Mouse (Mus musculus): ENCODE measurements around the gene Cdk2. TPM values are rescaled to one million over a fixed set of nuclear protein-coding genes. Genes with fewer than 3 reads are reported as not detected.

Cdk2 gene
- total RNA-seq (2023), result 71.8 and 90.9 TPM in 2 replicates

DNA sequence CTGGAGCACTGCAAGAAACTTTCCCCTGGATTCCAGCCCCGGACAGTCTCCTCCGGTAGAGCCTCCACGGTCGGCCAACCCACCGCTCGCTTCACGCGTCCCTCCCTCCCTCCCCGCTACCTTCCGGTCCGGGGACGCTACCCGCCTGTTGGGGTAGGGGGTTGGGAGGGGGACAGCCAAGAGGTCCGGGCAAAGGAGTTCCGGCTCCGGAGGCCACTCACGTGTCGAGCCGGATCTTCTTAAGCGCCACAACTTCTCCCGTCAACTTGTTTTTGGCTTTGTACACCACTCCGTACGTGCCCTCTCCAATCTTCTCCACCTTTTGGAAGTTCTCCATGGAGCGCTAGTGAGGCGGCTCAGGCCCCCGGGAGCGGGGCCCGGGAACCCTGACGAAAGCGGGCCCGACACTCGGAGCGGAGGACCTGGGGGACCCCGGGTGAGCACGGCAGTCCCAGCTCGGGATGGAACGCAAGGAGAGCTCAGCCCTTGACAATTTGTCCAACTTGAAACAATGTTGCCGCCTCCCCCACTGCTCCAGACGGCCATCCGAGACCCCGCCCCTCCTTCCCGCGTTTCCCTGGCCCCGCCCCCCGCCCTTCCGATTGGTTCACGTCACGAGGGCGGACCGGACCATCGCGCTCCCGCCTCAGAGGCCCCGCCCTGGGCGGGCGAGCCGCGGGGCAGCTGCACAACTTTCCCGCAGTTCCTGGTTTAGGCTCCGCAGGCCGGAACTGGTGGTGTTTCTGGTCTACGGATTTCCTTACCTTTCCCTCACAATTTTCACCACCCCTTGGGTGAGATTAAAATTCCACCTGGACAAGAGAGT, at the start of gene Cdk2:
Gene Cdk2, minus strand, starts transcription at position 541 of the 826 bp plus-strand sequence.

DNA sequence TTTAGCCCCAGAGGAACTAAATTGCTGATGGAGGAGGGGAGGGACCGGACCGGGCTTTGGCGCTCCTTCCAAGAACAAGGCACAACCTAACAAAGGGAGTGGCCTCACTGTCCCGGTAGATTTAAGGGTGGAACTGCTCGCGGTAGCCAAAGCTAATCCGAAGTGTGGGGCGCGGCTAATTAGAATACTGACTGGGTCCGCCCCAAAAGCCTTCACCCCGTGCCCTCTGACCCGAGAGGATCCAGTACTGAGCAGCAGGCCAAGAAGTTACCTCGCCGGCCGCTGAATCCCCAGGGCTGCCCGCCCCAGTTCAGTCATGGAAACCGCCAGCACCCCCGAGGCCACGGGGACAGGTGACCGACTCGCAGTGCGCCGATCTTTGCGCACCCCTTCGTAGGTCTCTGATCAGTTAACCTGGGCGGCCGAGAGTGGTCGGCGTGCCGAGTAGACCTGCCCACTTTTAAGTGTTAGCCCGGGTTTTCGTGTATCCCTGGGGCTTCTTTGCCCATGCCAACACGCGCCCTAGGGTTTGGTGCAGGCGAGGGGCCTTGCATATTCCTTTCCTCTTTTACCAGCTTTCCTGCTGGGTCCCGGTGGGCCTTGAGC, 42.9 kb upstream of the Cdk2 start, which contains the start of gene Pym1:
Gene Pym1, plus strand, starts transcription at position 244 of the 606 bp plus-strand sequence.

DNA sequence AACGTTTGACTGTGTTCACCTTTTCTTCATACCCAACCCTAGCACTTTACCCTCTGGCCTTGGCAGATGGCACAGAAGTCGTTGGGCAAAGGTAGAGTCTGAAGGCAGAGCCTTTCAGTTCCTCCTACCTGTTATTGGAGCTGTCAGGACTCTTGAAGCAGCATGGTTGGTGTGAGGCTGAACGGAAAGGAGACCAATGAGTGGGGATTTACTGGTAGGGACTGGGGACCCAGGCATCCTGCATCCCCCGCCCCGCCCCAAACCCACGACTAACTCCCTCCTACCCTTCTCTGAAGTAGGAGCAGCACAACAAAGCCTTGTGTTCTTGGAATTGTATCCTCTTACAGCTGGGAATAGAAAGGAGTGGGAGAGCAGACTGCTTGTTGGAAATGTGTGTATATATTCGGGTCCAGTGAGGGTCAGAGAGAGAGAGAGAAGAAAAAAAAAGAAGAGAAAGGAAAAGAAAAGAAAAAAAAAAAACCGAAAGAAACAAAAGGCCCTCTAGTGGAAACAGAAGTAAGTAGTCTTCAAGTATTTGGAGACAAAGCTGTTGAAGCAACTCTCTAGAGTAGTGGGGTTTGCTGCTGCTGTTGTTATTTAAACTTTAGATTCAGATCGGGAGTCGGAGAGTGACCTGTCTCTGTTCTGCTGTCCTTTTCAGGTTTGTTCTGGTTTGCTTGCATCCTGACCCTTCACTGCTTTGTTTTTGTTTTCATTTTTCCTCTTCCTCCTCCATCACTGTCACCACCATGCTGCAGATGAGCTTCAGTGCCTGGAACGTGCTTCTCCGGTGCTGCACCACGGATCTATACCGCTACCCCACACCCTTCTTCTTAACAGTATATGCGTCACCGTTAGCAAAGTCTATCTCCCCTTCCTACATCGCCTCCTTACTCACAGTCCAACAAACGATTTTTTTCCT, 40.1 kb upstream of the Cdk2 start, which contains the start of gene Dgka:
Gene Dgka, minus strand, starts transcription at position 176 of the 922 bp plus-strand sequence.

DNA sequence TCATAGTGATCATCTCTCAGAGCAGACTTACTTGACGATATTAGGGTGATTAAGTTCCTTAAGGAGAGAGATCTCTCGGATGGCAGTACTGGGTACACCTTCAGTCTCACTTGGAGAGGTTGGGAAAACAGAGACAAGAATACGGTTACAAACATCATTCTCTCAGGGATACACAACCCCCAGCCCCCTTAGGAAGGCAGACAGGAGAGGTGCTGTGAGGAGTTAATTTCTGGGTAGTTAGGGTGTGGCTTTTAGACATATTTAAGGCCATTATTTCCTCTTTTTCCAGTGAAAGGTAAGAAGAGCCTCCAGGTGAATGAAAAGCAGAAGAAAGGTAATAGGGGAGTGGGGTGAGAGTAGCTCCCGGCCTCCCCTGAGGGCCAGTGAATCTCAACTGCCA, 936 bp downstream of the Cdk2 start, which contains the start of gene Pmel:
Gene Pmel, plus strand, starts transcription at position 301 of the 400 bp plus-strand sequence.

DNA sequence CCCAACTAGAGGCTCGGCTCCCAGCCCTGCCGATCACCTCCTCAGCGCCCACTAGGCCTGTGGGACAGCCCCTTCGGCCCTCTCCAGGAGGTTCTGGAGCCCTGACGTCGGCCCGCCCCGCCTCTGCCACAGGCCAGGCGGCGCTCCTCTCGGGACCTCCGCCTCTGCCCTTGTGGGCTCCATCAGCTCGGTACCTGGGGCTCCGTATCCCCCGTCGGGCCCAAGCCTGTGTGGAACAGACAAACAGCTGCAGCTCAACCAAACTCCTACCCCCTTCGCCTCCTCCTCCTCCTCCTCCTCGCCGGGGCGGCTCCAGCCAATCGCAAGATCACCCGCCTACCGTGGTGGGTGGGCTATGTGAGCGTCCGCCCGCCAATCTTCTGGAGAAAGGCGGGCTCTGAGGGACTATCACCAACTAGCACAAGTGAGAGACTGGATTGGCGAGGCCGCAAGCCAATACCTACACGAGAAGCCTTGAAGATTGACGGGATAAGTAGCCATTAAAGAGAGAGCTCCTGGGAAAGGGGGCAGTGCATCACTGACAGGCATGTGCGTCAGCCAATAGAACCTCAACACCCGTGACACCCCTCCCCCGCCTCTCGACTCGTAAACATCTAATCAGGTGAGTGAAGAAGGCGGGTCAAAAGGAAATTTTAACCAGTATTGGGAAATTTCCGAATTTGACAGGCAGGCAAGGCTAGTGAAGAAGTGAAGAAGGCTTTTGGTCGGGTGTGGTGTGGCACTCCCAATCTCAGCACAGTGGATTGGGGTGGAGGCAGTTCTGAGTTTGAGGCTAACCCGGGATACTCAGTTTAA, 8.6 kb downstream of the Cdk2 start, which contains the start of gene Rab5b:
Gene Rab5b, minus strand, starts transcription at position 273 of the 816 bp plus-strand sequence.

DNA sequence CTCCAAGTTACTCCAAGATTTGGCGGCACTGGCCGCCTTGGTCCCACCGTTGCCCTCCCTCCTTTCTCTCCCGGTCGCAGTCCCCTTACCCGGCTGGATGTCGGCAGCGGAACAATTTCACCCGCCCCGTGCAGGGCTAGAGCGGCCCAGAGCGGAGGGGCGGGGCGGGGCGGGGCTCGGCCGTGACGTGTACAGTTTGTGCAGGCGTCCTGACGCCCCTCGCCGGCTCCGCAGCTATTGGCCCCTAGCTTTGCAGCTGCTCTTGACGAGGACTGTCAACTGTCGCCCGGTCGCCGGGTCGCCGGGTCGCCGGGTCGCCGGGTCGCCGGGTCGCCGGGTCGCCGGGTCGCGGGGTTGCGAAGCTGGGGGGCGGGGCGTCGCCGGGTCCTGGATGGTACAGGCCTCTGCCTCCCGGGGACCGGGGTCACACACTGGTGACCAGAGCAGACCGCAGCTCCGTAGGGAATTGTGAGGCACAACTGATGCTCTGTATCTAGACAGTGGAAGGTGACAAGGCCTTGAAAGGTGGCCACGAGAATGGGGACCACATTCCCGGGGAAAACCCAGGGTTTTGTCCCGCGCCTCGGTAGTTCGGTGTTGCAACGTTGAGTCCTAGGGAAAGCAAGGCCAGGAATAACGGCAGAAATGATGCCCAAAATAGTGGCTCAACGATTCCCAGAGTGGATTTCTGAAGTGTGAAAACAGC, 30.9 kb downstream of the Cdk2 start, which contains the start of gene Suox:
Gene Suox, minus strand, starts transcription at position 311 of the 706 bp plus-strand sequence.

Other genes starting within 250 kb of the Cdk2 start
- gene Smarcc2, start 245.8 kb downstream of the Cdk2 start, total RNA-seq (2023), result 79.4 TPM in 2 replicates
- gene Myl6, start 210.9 kb downstream of the Cdk2 start, total RNA-seq (2023), result 1,119 and 1,205 TPM in 2 replicates
- 1.9 and 2.0 TPM in 2 replicates for gene Myl6b, start 206.3 kb downstream of the Cdk2 start, total RNA-seq (2023)
- 116 and 144 TPM in 2 replicates for gene Esyt1, start 179.2 kb downstream of the Cdk2 start, total RNA-seq (2023)
- 21.4 and 25.9 TPM in 2 replicates for gene Zc3h10, start 157.3 kb downstream of the Cdk2 start, total RNA-seq (2023)
- 1,166 and 1,291 TPM in 2 replicates for gene Rpl41, start 155.7 kb downstream of the Cdk2 start, total RNA-seq (2023)
- 28.5 and 31.0 TPM in 2 replicates for gene Pa2g4, start 139.0 kb downstream of the Cdk2 start, total RNA-seq (2023)
- gene Erbb3, start 115.4 kb downstream of the Cdk2 start, total RNA-seq (2023), result 0.35 and 0.50 TPM in 2 replicates
- gene Rps26, start 78.3 kb downstream of the Cdk2 start, total RNA-seq (2023), result 150 and 359 TPM in 2 replicates
- gene Ikzf4, start 59.0 kb downstream of the Cdk2 start, total RNA-seq (2023), result 0.16 TPM in 1 of 2 replicates, not detected in the other
- 1.0 and 1.2 TPM in 2 replicates for gene Suox, start 31.0 kb downstream of the Cdk2 start, total RNA-seq (2023)
- 95.8 and 96.9 TPM in 2 replicates for gene Rab5b, start 8.8 kb downstream of the Cdk2 start, total RNA-seq (2023)
- 2.3 and 2.6 TPM in 2 replicates for gene Pmel, start 836 bp downstream of the Cdk2 start, total RNA-seq (2023)
- gene Dgka, start 39.8 kb upstream of the Cdk2 start, total RNA-seq (2023), result 46.0 and 58.2 TPM in 2 replicates
- 23.9 and 25.2 TPM in 2 replicates for gene Pym1, start 42.9 kb upstream of the Cdk2 start, total RNA-seq (2023)
- gene Mmp19, start 85.9 kb upstream of the Cdk2 start, total RNA-seq (2023), result 4.7 and 6.9 TPM in 2 replicates
- 59.9 and 86.6 TPM in 2 replicates for gene Dnajc14, start 99.0 kb upstream of the Cdk2 start, total RNA-seq (2023)
- 5.1 and 5.8 TPM in 2 replicates for gene Tmem198b, start 99.3 kb upstream of the Cdk2 start, total RNA-seq (2023)
- 24.9 and 29.6 TPM in 2 replicates for gene Sarnp, start 112.3 kb upstream of the Cdk2 start, total RNA-seq (2023)
- 20.0 and 24.0 TPM in 2 replicates for gene Ormdl2, start 116.6 kb upstream of the Cdk2 start, total RNA-seq (2023)
- gene Gdf11, start 186.7 kb upstream of the Cdk2 start, total RNA-seq (2023), result 0.09 and 0.16 TPM in 2 replicates
- gene Cd63, start 196.0 kb upstream of the Cdk2 start, total RNA-seq (2023), result 149 and 180 TPM in 2 replicates
- 3.3 and 5.5 TPM in 2 replicates for gene Rdh5, start 217.9 kb upstream of the Cdk2 start, total RNA-seq (2023)
- gene Bloc1s1, start 219.0 kb upstream of the Cdk2 start, total RNA-seq (2023), result 81.6 and 81.7 TPM in 2 replicates
- gene Itga7, start 228.8 kb upstream of the Cdk2 start, total RNA-seq (2023), result 0.13 TPM in 1 of 2 replicates, not detected in the other

All from neutrophil, adult 65 days (primary cell).